Mouse (Mus musculus) lung, postnatal 0 days (tissue): ENCODE measurements around the gene Gm28729. TPM values are rescaled to one million over a fixed set of nuclear protein-coding genes. Genes with fewer than 3 reads are reported as not detected.

Experiments used
- ATAC-seq: fragments of 200-750 bp; cut with Nextera tagmentation; 2 replicates; pipeline ENCODE4 v1.8.0; 2017; ENCODE audit warnings: moderate library complexity
- DNase-seq: peaks from one replicate; pipeline ENCODE4 v3.0.0-alpha.2; 2016; ENCODE audit warnings: low spot score
- H3K27ac ChIP-seq: fragments of 300-500 bp; sonication (generic); 2 replicates; pipeline ENCODE4 v1.5.1; 2014; ENCODE audit warnings: antibody characterized with exemption, mild to moderate bottlenecking, low read length, mixed read lengths
- H3K27me3 ChIP-seq: fragments of 300-500 bp; sonication (generic); replicated peaks from 2 replicates; pipeline ENCODE4 v1.6.1; 2014; ENCODE audit warnings: low read length, mixed read lengths; ENCODE audit not compliant: insufficient read depth
- H3K36me3 ChIP-seq: fragments of 300-500 bp; sonication (generic); 2 replicates; pipeline ENCODE4 v1.6.1; 2014; ENCODE audit warnings: low read length, mixed read lengths; ENCODE audit not compliant: insufficient read depth
- H3K4me1 ChIP-seq: fragments of 300-500 bp; sonication (generic); 2 replicates; pipeline ENCODE4 v1.6.1; 2014; ENCODE audit warnings: antibody characterized with exemption, low read depth, low read length, mixed read lengths; ENCODE audit not compliant: insufficient read depth
- H3K4me2 ChIP-seq: fragments of 300-500 bp; sonication (generic); replicated peaks from 2 replicates; pipeline ENCODE4 v1.6.1; 2014; ENCODE audit warnings: low read depth, mild to moderate bottlenecking, low read length, moderate library complexity, mixed read lengths
- H3K4me3 ChIP-seq: fragments of 300-500 bp; sonication (generic); 2 replicates; pipeline ENCODE4 v1.5.1; 2014; ENCODE audit warnings: low read depth, low read length
- H3K9ac ChIP-seq: fragments of 300-500 bp; sonication (generic); replicated peaks from 2 replicates; pipeline ENCODE4 v1.6.1; 2014; ENCODE audit warnings: low read depth, mild to moderate bottlenecking
- H3K9me3 ChIP-seq: fragments of 300-500 bp; sonication (generic); 2 replicates; pipeline ENCODE4 v1.6.1; 2016; ENCODE audit warnings: low read length, mixed read lengths
- CTCF ChIP-seq: IDR thresholded peaks from 2 replicates; pipeline ENCODE4 v1.5.1; 2016; ENCODE audit warnings: antibody characterized with exemption, mild to moderate bottlenecking
- EP300 ChIP-seq: IDR thresholded peaks from 2 replicates; pipeline ENCODE4 v1.6.1; 2016; ENCODE audit warnings: antibody characterized with exemption, mild to moderate bottlenecking, control low read depth
- WGBS: fragments of 180-500 bp; shearing (Covaris S2); extraction: QIAGEN DNeasy Blood & Tissue Kit; methylation state at CpG from one replicate; pipeline ENCODE4 v1.1.7; 2014; 5-methylcytosine and 5-hydroxymethylcytosine counted together
- polyA plus RNA-seq: library from polyadenylated mRNA; unstranded; fragments of >200 nt; fragmentation: Nextera tagmentation; extraction: Ambion mirVana; gene quantifications from 2 replicates; pipeline ENCODE4 v1.2.1, GENCODE M21; 2015

The Gm28729 gene
- polyA plus RNA-seq, 1 experiment from 2014 or later, result 2.7 TPM

DNA sequence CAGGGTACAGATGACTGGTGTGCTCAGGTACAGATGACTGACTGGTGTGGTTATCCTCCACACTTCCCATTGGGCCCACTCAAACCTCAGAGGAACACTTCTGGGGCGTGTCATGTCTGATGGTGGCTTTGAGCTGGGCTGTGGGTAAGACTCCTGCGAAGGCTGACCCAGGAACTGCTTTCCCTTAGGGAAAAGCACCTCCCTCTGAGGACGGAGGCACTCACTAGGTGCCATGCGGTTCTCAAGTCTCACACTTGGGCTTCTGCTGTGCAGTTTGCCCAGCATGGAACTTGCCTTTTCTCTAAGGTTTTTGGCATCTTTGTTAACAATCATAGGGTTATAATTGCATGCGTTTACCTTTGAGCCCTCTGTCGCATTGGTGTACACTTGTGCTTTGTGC lies 10.4 kb upstream of the Gm28729 start:
- no peak overlapping the region for H3K4me3 ChIP-seq
- ATAC-seq, result no peak
- no peak for DNase-seq
- no peak for TF ChIP-seq EP300
- TF ChIP-seq CTCF, result no peak
- 83% methylated on average over 6 of the region's 6 CpGs for WGBS
- H3K4me1 ChIP-seq, result peaks cover 11% of the 10 kb centered on the region
- no peaks in the 10 kb centered on the region for H3K9me3 ChIP-seq
- no peak overlapping the region for H3K4me2 ChIP-seq
- no peak overlapping the region for H3K9ac ChIP-seq
- H3K27me3 ChIP-seq, result no peaks in the 10 kb centered on the region
- no peaks in the 10 kb centered on the region for H3K36me3 ChIP-seq
- H3K27ac ChIP-seq, result no peak overlapping the region

DNA sequence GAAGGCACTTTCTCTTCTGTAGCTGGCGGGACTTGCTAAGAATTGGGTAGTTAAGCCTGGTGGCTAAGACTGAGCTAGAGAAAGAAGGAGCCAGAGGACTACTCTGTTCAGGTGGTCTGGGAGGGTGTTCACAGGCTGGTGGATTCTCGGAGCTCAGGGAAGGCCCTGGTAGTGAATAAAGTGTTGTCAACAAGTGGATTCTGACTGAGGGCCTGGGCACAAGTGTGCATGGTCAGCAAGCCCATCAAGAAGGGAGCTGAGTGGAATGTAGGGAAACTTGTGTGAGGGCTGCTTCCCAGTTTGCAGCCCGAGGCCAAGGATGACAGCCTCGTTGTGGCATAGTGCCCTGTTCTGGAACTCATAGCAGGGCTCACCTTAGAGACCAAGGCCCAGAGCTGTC lies 9.2 kb upstream of the Gm28729 start:
- H3K27ac ChIP-seq, result no peak overlapping the region
- peaks cover 11% of the 10 kb centered on the region for H3K4me1 ChIP-seq

GRCm38 (mm10) chr9:96533476-96533875 lies 8.4 kb upstream of the Gm28729 start:
- TF ChIP-seq CTCF (no peak), EP300 (no peak)

More for the DNA sequence above, 9.2 kb upstream of the Gm28729 start:
- Histone ChIP-seq H3K4me3 (no peak overlapping the region), H3K9me3 (no peaks in the 10 kb centered on the region), H3K27me3 (no peaks in the 10 kb centered on the region), H3K36me3 (no peaks in the 10 kb centered on the region), H3K9ac (no peak overlapping the region), H3K4me2 (no peak overlapping the region)
- WGBS, result 80% methylated on average over 4 of the region's 4 CpGs
- ATAC-seq, result no peak
- no peak for DNase-seq
- no peak for TF ChIP-seq EP300
- TF ChIP-seq CTCF, result no peak

GRCm38 (mm10) chr9:96532531-96532930 lies 7.5 kb upstream of the Gm28729 start:
- DNase-seq (peak; percentile 55), ATAC-seq (peak; percentile 16)
- WGBS, result 41% methylated on average over 4 of the region's 4 CpGs
- H3K4me3 ChIP-seq, result no peak overlapping the region
- no peaks in the 10 kb centered on the region for H3K9me3 ChIP-seq
- peaks cover 11% of the 10 kb centered on the region for H3K4me1 ChIP-seq
- no peak overlapping the region for H3K9ac ChIP-seq
- H3K4me2 ChIP-seq, result no peak overlapping the region
- no peaks in the 10 kb centered on the region for H3K27me3 ChIP-seq
- H3K27ac ChIP-seq, result no peak overlapping the region; the same call in 1 of the 2 replicates
- no peaks in the 10 kb centered on the region for H3K36me3 ChIP-seq
- TF ChIP-seq CTCF (no peak), EP300 (no peak)

More at GRCm38 (mm10) chr9:96533476-96533875, 8.4 kb upstream of the Gm28729 start:
- no peak overlapping the region for H3K4me3 ChIP-seq
- H3K4me2 ChIP-seq, result no peak overlapping the region
- peak overlapping the region; percentile 35; the same call in 1 of the 2 replicates for H3K27ac ChIP-seq
- H3K9me3 ChIP-seq, result no peaks in the 10 kb centered on the region
- H3K4me1 ChIP-seq, result peaks cover 11% of the 10 kb centered on the region
- H3K27me3 ChIP-seq, result no peaks in the 10 kb centered on the region
- no peaks in the 10 kb centered on the region for H3K36me3 ChIP-seq
- 50% methylated on average over 6 of the region's 6 CpGs for WGBS
- ATAC-seq, result no peak
- no peak for DNase-seq
- H3K9ac ChIP-seq, result no peak overlapping the region

GRCm38 (mm10) chr9:96530674-96531081 lies 5.6 kb upstream of the Gm28729 start:
- ATAC-seq (peak; percentile 50), DNase-seq (peak; percentile 79)
- Histone ChIP-seq H3K36me3 (no peaks in the 10 kb centered on the region), H3K9ac (no peak overlapping the region), H3K4me1 (peaks cover 6% of the 10 kb centered on the region), H3K27ac (no peak overlapping the region), H3K4me3 (no peak overlapping the region), H3K27me3 (no peaks in the 10 kb centered on the region), H3K4me2 (no peak overlapping the region), H3K9me3 (no peaks in the 10 kb centered on the region)
- 40% methylated on average over 11 of the region's 11 CpGs for WGBS
- TF ChIP-seq CTCF (no peak), EP300 (no peak)

- WGBS, result 74% methylated on average over 10 of the region's 10 CpGs
- Histone ChIP-seq H3K9me3 (no peaks in the 10 kb centered on the region), H3K36me3 (no peaks in the 10 kb centered on the region), H3K4me1 (peaks cover 6% of the 10 kb centered on the region), H3K4me2 (no peak overlapping the region), H3K4me3 (no peak overlapping the region), H3K27me3 (no peaks in the 10 kb centered on the region), H3K9ac (no peak overlapping the region), H3K27ac (no peak overlapping the region)
- TF ChIP-seq CTCF (no peak), EP300 (no peak)
- DNase-seq, result no peak
- no peak for ATAC-seq
These were observed 5.1 kb upstream of the Gm28729 start for GRCm38 (mm10) chr9:96529961-96530673.
